Mouse (Mus musculus) c-Kit-negative CD71-positive TER-119-positive erythroid progenitor cells, embryonic 14.5 days (primary cell): ENCODE results near the gene Pxmp2.

Source experiments
- DNase-seq: peaks from one replicate; pipeline ENCODE4 v3.0.0-alpha.2; 2013; ENCODE audit warnings: low read depth, low spot score

The Pxmp2 gene

GRCm38 (mm10) chr5:110230780-110231461 is 55.1 kb downstream of the Pxmp2 start, which contains the start of gene Ankle2:
Ankle2 (plus strand) TSS chr5:110231004.
- peak; percentile 92 for DNase-seq

GRCm38 (mm10) chr5:110230401-110230779 is 55.6 kb downstream of the Pxmp2 start:
- DNase-seq, result no peak

GRCm38 (mm10) chr5:110227336-110227883 is 58.6 kb downstream of the Pxmp2 start:
- no peak for DNase-seq

- DNase-seq, result no peak
These were observed 60.9 kb downstream of the Pxmp2 start for GRCm38 (mm10) chr5:110225056-110225455.
